Mouse (Mus musculus) thymus, adult 18-20 months (tissue): ENCODE measurements around the gene Tor4a.

Experiments
- DNase-seq, 2 experiments: peaks; one replicate each; pipeline ENCODE4 v3.0.0; 2022; ENCODE audit warnings: mixed read lengths in 2 of 2

Gene Tor4a

GRCm38 (mm10) chr2:25186575-25186930 is 10.1 kb downstream of the Tor4a start:
- DNase-seq: no peak

- DNase-seq: peak; percentile 34 to 47
These were observed 10.8 kb downstream of the Tor4a start for GRCm38 (mm10) chr2:25185625-25186574.

- DNase-seq: no peak
These were observed 12.2 kb downstream of the Tor4a start for GRCm38 (mm10) chr2:25184496-25184895.

GRCm38 (mm10) chr2:25183336-25183735 is 13.3 kb downstream of the Tor4a start:
- no peak for DNase-seq

GRCm38 (mm10) chr2:25182664-25183063 is 14.0 kb downstream of the Tor4a start:
- no peak for DNase-seq

- DNase-seq: no peak
These were observed 14.7 kb downstream of the Tor4a start for GRCm38 (mm10) chr2:25181891-25182397.

GRCm38 (mm10) chr2:25180973-25181890 is 15.5 kb downstream of the Tor4a start:
- DNase-seq: peak; percentile 38

- DNase-seq: peak; percentile 86 to 87
These were observed 16.2 kb downstream of the Tor4a start, which contains the start of gene Nrarp for GRCm38 (mm10) chr2:25180478-25180903. Gene Nrarp (plus strand): TSS chr2:25180758.

- no peak for DNase-seq
These were observed 17.0 kb downstream of the Tor4a start for GRCm38 (mm10) chr2:25179566-25180217.

GRCm38 (mm10) chr2:25178285-25178972 is 18.3 kb downstream of the Tor4a start:
- DNase-seq: no peak

- no peak for DNase-seq
These were observed 19.0 kb downstream of the Tor4a start for GRCm38 (mm10) chr2:25177685-25178084.

GRCm38 (mm10) chr2:25177076-25177475 is 19.6 kb downstream of the Tor4a start:
- no peak for DNase-seq

- no peak for DNase-seq
These were observed 20.1 kb downstream of the Tor4a start for GRCm38 (mm10) chr2:25176573-25176972.

GRCm38 (mm10) chr2:25175690-25176078 is 21.0 kb downstream of the Tor4a start:
- DNase-seq: no peak

- no peak for DNase-seq
These were observed 21.6 kb downstream of the Tor4a start for GRCm38 (mm10) chr2:25174866-25175689.

- DNase-seq: no peak
These were observed 22.9 kb downstream of the Tor4a start for GRCm38 (mm10) chr2:25173821-25174220.

GRCm38 (mm10) chr2:25172629-25173028 is 24.1 kb downstream of the Tor4a start:
- no peak for DNase-seq

- DNase-seq: no peak
These were observed 24.9 kb downstream of the Tor4a start for GRCm38 (mm10) chr2:25171769-25172153.

- no peak for DNase-seq
These were observed 25.5 kb downstream of the Tor4a start for GRCm38 (mm10) chr2:25171101-25171768.

- DNase-seq: no peak
These were observed 26.2 kb downstream of the Tor4a start for GRCm38 (mm10) chr2:25170326-25171100.
